Mouse (Mus musculus) cerebellum, adult 11 months (tissue): ENCODE results near the gene Pak1ip1.
A peak's percentile ranks its signal among the peaks of the same experiment; 100 is the strongest.
"Not testable (repeated sequence)": the region's sequence is repeated elsewhere in the genome, so short reads cannot be mapped to it uniquely, and the experiment has no call there.

Source experiments
- DNase-seq: peaks from one replicate; pipeline ENCODE4 v3.0.0; 2022

Gene Pak1ip1

GRCm38 (mm10) chr13:41000926-41001639 lies at the start of gene Pak1ip1:
Gene Pak1ip1 (plus strand): TSS chr13:41001023.
- peak; percentile 89 for DNase-seq

- DNase-seq = no peak
Measured at GRCm38 (mm10) chr13:40951386-40951976, 49.3 kb upstream of the Pak1ip1 start.

- DNase-seq = peak; percentile 1
Measured at GRCm38 (mm10) chr13:40953231-40953630, 47.6 kb upstream of the Pak1ip1 start.

- no peak for DNase-seq
Measured at GRCm38 (mm10) chr13:40955773-40956172, 45.0 kb upstream of the Pak1ip1 start.

- no peak for DNase-seq
Measured at GRCm38 (mm10) chr13:40967609-40968008, 33.2 kb upstream of the Pak1ip1 start.

- no peak for DNase-seq
Measured at GRCm38 (mm10) chr13:40968564-40968963, 32.3 kb upstream of the Pak1ip1 start.

- no peak for DNase-seq
Measured at GRCm38 (mm10) chr13:40969761-40970390, 30.9 kb upstream of the Pak1ip1 start.

- no peak for DNase-seq
Measured at GRCm38 (mm10) chr13:40971261-40971660, 29.6 kb upstream of the Pak1ip1 start.

- DNase-seq = no peak
Measured at GRCm38 (mm10) chr13:40971831-40972230, 29.0 kb upstream of the Pak1ip1 start.

GRCm38 (mm10) chr13:40972976-40973375 lies 27.8 kb upstream of the Pak1ip1 start:
- DNase-seq = no peak

GRCm38 (mm10) chr13:40977609-40978008 lies 23.2 kb upstream of the Pak1ip1 start:
- DNase-seq = no peak

GRCm38 (mm10) chr13:40978652-40979051 lies 22.2 kb upstream of the Pak1ip1 start:
- DNase-seq = no peak

GRCm38 (mm10) chr13:40979321-40979720 lies 21.5 kb upstream of the Pak1ip1 start:
- DNase-seq = no peak

GRCm38 (mm10) chr13:40982759-40983158 lies 18.1 kb upstream of the Pak1ip1 start:
- no peak for DNase-seq

GRCm38 (mm10) chr13:40986081-40986480 lies 14.7 kb upstream of the Pak1ip1 start:
- no peak for DNase-seq

GRCm38 (mm10) chr13:40987608-40988303 lies 13.1 kb upstream of the Pak1ip1 start:
- DNase-seq = not testable (repeated sequence)

- no peak for DNase-seq
Measured at GRCm38 (mm10) chr13:40988418-40988817, 12.4 kb upstream of the Pak1ip1 start.

GRCm38 (mm10) chr13:40994487-40995263 lies 6.1 kb upstream of the Pak1ip1 start:
- no peak for DNase-seq

- not testable (repeated sequence) for DNase-seq
Measured at GRCm38 (mm10) chr13:40998537-40998936, 2.3 kb upstream of the Pak1ip1 start.

- peak; percentile 23 for DNase-seq
Measured at GRCm38 (mm10) chr13:41000140-41000925, 490 bp upstream of the Pak1ip1 start.

- no peak for DNase-seq
Measured at GRCm38 (mm10) chr13:41002001-41002400, 1.2 kb downstream of the Pak1ip1 start.

- no peak for DNase-seq
Measured at GRCm38 (mm10) chr13:41006244-41006643, 5.4 kb downstream of the Pak1ip1 start.
